Mouse (Mus musculus) CH12.LX (cell line): Measurements from ENCODE around the gene Ccdc97. TPM values are rescaled to one million over a fixed set of nuclear protein-coding genes. Genes with fewer than 3 reads are reported as not detected.

Experiments
- DNase-seq: peaks from one replicate; pipeline ENCODE4 v3.0.0-alpha.2; 2013; ENCODE audit errors: extremely low read depth
- H3K27ac ChIP-seq: 2 replicates; pipeline ENCODE4 v1.5.1; 2012; ENCODE audit warnings: low read depth, mild to moderate bottlenecking, control low read depth, moderate library complexity; ENCODE audit not compliant: insufficient read depth
- H3K27me3 ChIP-seq: replicated peaks from 2 replicates; pipeline ENCODE3; 2012; ENCODE audit warnings: inconsistent platforms
- H3K36me3 ChIP-seq, 2 experiments: replicated peaks in 1 of 2; 2 replicates each; pipeline versions ENCODE3 to v1.6.1; 2012; ENCODE audit warnings: inconsistent platforms in 1 of 2, low read length in 1 of 2, mild to moderate bottlenecking in 1 of 2, mixed read lengths in 1 of 2, moderate library complexity in 1 of 2; ENCODE audit not compliant: control insufficient read depth in 1 of 2, insufficient read depth in 1 of 2
- H3K4me1 ChIP-seq, 2 experiments: 2 replicates each; pipeline ENCODE4 v1.6.1; 2012; ENCODE audit warnings: inconsistent platforms in 1 of 2, moderate library complexity in 1 of 2; ENCODE audit not compliant: insufficient read depth in 2 of 2, control insufficient read depth in 1 of 2
- H3K4me2 ChIP-seq: 2 replicates; pipeline ENCODE4 v1.6.1; 2012; ENCODE audit warnings: low read depth, mild to moderate bottlenecking, control low read depth; ENCODE audit not compliant: poor library complexity, insufficient read depth, severe bottlenecking
- H3K4me3 ChIP-seq, 3 experiments: fragments of 150-350 bp in 1 of 3; sonication (generic) in 1 of 3; replicated peaks in 1 of 3; 2 replicates each; pipeline versions ENCODE3 to v1.5.1; 2011 to 2012; ENCODE audit warnings: low read depth in 2 of 3, low read length in 2 of 3, mild to moderate bottlenecking in 2 of 3, moderate library complexity in 2 of 3, control low read depth in 1 of 3, improper control_type of control experiment in 1 of 3, inconsistent platforms in 1 of 3, mixed read lengths in 1 of 3; ENCODE audit not compliant: poor library complexity in 1 of 3
- H3K79me2 ChIP-seq: replicated peaks from 2 replicates; pipeline ENCODE4 v1.6.1; 2012; ENCODE audit warnings: mild to moderate bottlenecking, moderate library complexity; ENCODE audit not compliant: control insufficient read depth, poor library complexity, insufficient read depth, severe bottlenecking; ENCODE audit errors: extremely low read depth
- H3K9ac ChIP-seq: 2 replicates; pipeline ENCODE4 v1.6.1; 2012; ENCODE audit warnings: low read depth, mild to moderate bottlenecking, control low read depth, moderate library complexity; ENCODE audit not compliant: insufficient read depth
- H3K9me3 ChIP-seq: replicated peaks from 2 replicates; pipeline ENCODE3; 2012; ENCODE audit warnings: low read length, inconsistent platforms, mixed read lengths
- JUN ChIP-seq: IDR thresholded peaks from 2 replicates; pipeline ENCODE4 v1.6.1; 2011; ENCODE audit warnings: low read depth, mild to moderate bottlenecking, low read length, improper control_type of control experiment, moderate library complexity; ENCODE audit not compliant: insufficient read depth
- JUND ChIP-seq: conservative IDR thresholded peaks from 2 replicates; pipeline ENCODE4 v1.6.1; 2011; ENCODE audit warnings: low read depth, low read length, improper control_type of control experiment
- MAFK ChIP-seq: IDR thresholded peaks from 2 replicates; pipeline ENCODE4 v1.6.1; 2011; ENCODE audit warnings: low read length, improper control_type of control experiment; ENCODE audit not compliant: insufficient replicate concordance
- MEF2A ChIP-seq: IDR thresholded peaks from 2 replicates; pipeline ENCODE4 v1.6.1; 2014; ENCODE audit warnings: low read depth, mild to moderate bottlenecking, inconsistent platforms, low read length, improper control_type of control experiment, borderline replicate concordance
- NRF1 ChIP-seq: IDR thresholded peaks from 2 replicates; pipeline ENCODE4 v1.6.1; 2014; ENCODE audit warnings: low read depth, mild to moderate bottlenecking, inconsistent platforms, low read length, improper control_type of control experiment, moderate library complexity
- RCOR1 ChIP-seq: conservative IDR thresholded peaks from 2 replicates; pipeline ENCODE4 v1.6.1; 2012; ENCODE audit warnings: low read depth, mild to moderate bottlenecking, inconsistent platforms, low read length, improper control_type of control experiment
- SMC3 ChIP-seq: IDR thresholded peaks from 2 replicates; pipeline ENCODE4 v1.6.1; 2011; ENCODE audit warnings: low read depth, low read length, improper control_type of control experiment
- UBTF ChIP-seq: IDR thresholded peaks from 2 replicates; pipeline ENCODE4 v1.6.1; 2012; ENCODE audit warnings: low read depth, mild to moderate bottlenecking, inconsistent platforms, low read length, improper control_type of control experiment, moderate library complexity
- USF1 ChIP-seq: IDR thresholded peaks from 2 replicates; pipeline ENCODE4 v1.6.1; 2014; ENCODE audit warnings: low read depth, mild to moderate bottlenecking, inconsistent platforms, low read length, improper control_type of control experiment
- ZMIZ1 ChIP-seq: IDR thresholded peaks from 2 replicates; pipeline ENCODE4 v1.6.1; 2012; ENCODE audit warnings: low read depth, mild to moderate bottlenecking, inconsistent platforms, low read length, improper control_type of control experiment
- dilution Hi-C: fragments of 300-500 bp; cut with MboI; formaldehyde crosslinking; loops from 2 replicates; pipeline ENCODE4 v1.14.3; 2020; ENCODE audit warnings: low sequenced_read_pairs; ENCODE audit not compliant: extremely low pct_unique_long_range_greater_than_20kb, extremely low pct_ligation_motif_present
- in situ Hi-C: fragments of 300-500 bp; cut with MboI; formaldehyde crosslinking; loops from 3 replicates; pipeline ENCODE4 v1.14.3; 2019; ENCODE audit warnings: low sequenced_read_pairs, low pct_ligation_motif_present, low pct_unique_long_range_greater_than_20kb, mixed read lengths
- polyA plus RNA-seq: library from polyadenylated mRNA; unstranded; fragments of >175 nt; gene quantifications from 2 replicates; pipeline ENCODE4 v1.2.1, GENCODE M21; 2012; ENCODE audit warnings: low read depth; ENCODE audit not compliant: insufficient read length
- total RNA-seq, 2 experiments: library from RNA; depleted of rRNA; stranded (reverse); fragments of 300-350 nt in 1 of 2; fragments of >200 nt in 1 of 2; gene quantifications; 2 replicates each; pipeline ENCODE4 v1.2.3; 2012 to 2014

Gene Ccdc97
- total and polyA plus RNA-seq, 3 experiments, result 5.7 to 44.8 (median 14.1) TPM

DNA sequence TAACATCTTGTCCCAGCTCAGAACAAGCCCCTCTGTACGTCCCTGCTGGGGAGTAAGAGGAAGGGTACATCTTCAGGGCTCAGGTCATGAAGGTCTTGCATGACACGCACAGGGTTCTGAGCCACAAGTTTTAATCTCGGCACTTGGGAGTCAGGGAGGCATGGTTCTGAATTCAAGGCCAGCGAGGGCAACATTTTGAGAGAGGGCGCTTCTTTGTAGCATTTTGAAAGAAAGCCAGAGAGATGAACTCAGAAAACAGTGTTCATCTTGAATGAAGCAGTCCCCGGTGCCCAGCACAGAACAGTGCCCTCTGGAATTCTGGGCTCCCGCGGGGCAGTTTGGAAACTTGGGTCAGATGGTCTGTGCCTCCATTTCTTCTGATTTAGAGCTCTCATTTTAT is 52.5 kb downstream of the Ccdc97 start:
- Histone ChIP-seq H3K27me3 (no peaks in the 10 kb centered on the region), H3K36me3 (peaks cover 73 to 98% of the 10 kb centered on the region in 2 experiments), H3K9ac (no peak overlapping the region), H3K9me3 (no peaks in the 10 kb centered on the region), H3K4me1 (peaks cover 0 to 4% of the 10 kb centered on the region in 2 experiments; a peak in 1 of 4 replicates)
- TF ChIP-seq ZMIZ1 (no peak), SMC3 (no peak), JUND (no peak), RCOR1 (no peak), MAFK (no peak), NRF1 (no peak), JUN (no peak), MEF2A (no peak), USF1 (no peak), UBTF (no peak)
- TF ChIP-seq, all 38 proteins: peak for 0
- in situ Hi-C loops, result no loop called here
- peaks cover 5% of the 10 kb centered on the region for H3K79me2 ChIP-seq
- no peak for DNase-seq
- dilution Hi-C loops, result no loop called here
- H3K4me2 ChIP-seq, result no peak overlapping the region
- no peak overlapping the region for H3K4me3 ChIP-seq
- H3K27ac ChIP-seq, result no peak overlapping the region

Other genes starting within 250 kb of the Ccdc97 start
- gene Ceacam1, start 241.5 kb downstream of the Ccdc97 start, total RNA-seq (2012; rRNA removed), result 3.1 TPM in 2 replicates
- 4.7 and 5.9 TPM in 2 replicates for gene Ceacam1, start 241.5 kb downstream of the Ccdc97 start, total RNA-seq (2014; rRNA removed)
- gene Ceacam1, start 241.5 kb downstream of the Ccdc97 start, polyA plus RNA-seq, result 19.2 and 25.1 TPM in 2 replicates
- gene Ceacam2, start 179.2 kb downstream of the Ccdc97 start, total RNA-seq (2012; rRNA removed), result 0.08 TPM in 1 of 2 replicates, not detected in the other
- gene Ceacam2, start 179.2 kb downstream of the Ccdc97 start, total RNA-seq (2014; rRNA removed), result not detected in 2 replicates
- 0.64 and 0.90 TPM in 2 replicates for gene Ceacam2, start 179.2 kb downstream of the Ccdc97 start, polyA plus RNA-seq
- not detected in 2 replicates for gene Erich4, start 103.2 kb downstream of the Ccdc97 start, total RNA-seq (2012; rRNA removed)
- not detected in 2 replicates for gene Erich4, start 103.2 kb downstream of the Ccdc97 start, total RNA-seq (2014; rRNA removed)
- not detected in 2 replicates for gene Erich4, start 103.2 kb downstream of the Ccdc97 start, polyA plus RNA-seq
- gene Dmac2, start 99.7 kb downstream of the Ccdc97 start, total RNA-seq (2012; rRNA removed), result 18.7 and 21.4 TPM in 2 replicates
- 19.8 and 20.6 TPM in 2 replicates for gene Dmac2, start 99.7 kb downstream of the Ccdc97 start, total RNA-seq (2014; rRNA removed)
- gene Dmac2, start 99.7 kb downstream of the Ccdc97 start, polyA plus RNA-seq, result 35.0 and 35.1 TPM in 2 replicates
- 0.21 TPM in 2 replicates for gene B3gnt8, start 92.4 kb downstream of the Ccdc97 start, total RNA-seq (2012; rRNA removed)
- not detected in 2 replicates for gene B3gnt8, start 92.4 kb downstream of the Ccdc97 start, total RNA-seq (2014; rRNA removed)
- 0.24 and 0.29 TPM in 2 replicates for gene B3gnt8, start 92.4 kb downstream of the Ccdc97 start, polyA plus RNA-seq
- 14.9 and 19.9 TPM in 2 replicates for gene Bckdha, start 60.1 kb downstream of the Ccdc97 start, total RNA-seq (2012; rRNA removed)
- 20.8 and 21.4 TPM in 2 replicates for gene Bckdha, start 60.1 kb downstream of the Ccdc97 start, total RNA-seq (2014; rRNA removed)
- 13.4 and 17.2 TPM in 2 replicates for gene Bckdha, start 60.1 kb downstream of the Ccdc97 start, polyA plus RNA-seq
- gene Exosc5, start 59.9 kb downstream of the Ccdc97 start, total RNA-seq (2012; rRNA removed), result 105 and 116 TPM in 2 replicates
- 114 and 123 TPM in 2 replicates for gene Exosc5, start 59.9 kb downstream of the Ccdc97 start, total RNA-seq (2014; rRNA removed)
- gene Exosc5, start 59.9 kb downstream of the Ccdc97 start, polyA plus RNA-seq, result 102 and 125 TPM in 2 replicates
- 0.17 and 0.55 TPM in 2 replicates for gene Tmem91, start 43.9 kb downstream of the Ccdc97 start, total RNA-seq (2012; rRNA removed)
- not detected in 2 replicates for gene Tmem91, start 43.9 kb downstream of the Ccdc97 start, total RNA-seq (2014; rRNA removed)
- 1.3 and 1.9 TPM in 2 replicates for gene Tmem91, start 43.9 kb downstream of the Ccdc97 start, polyA plus RNA-seq
- gene B9d2, start 38.3 kb downstream of the Ccdc97 start, total RNA-seq (2012; rRNA removed), result 13.1 and 15.8 TPM in 2 replicates
- 9.3 and 10.0 TPM in 2 replicates for gene B9d2, start 38.3 kb downstream of the Ccdc97 start, total RNA-seq (2014; rRNA removed)
- 21.2 and 23.8 TPM in 2 replicates for gene B9d2, start 38.3 kb downstream of the Ccdc97 start, polyA plus RNA-seq
- gene Tgfb1, start 32.1 kb downstream of the Ccdc97 start, total RNA-seq (2012; rRNA removed), result 25.9 and 28.8 TPM in 2 replicates
- gene Tgfb1, start 32.1 kb downstream of the Ccdc97 start, total RNA-seq (2014; rRNA removed), result 8.7 and 9.2 TPM in 2 replicates
- gene Tgfb1, start 32.1 kb downstream of the Ccdc97 start, polyA plus RNA-seq, result 104 and 109 TPM in 2 replicates
- gene Hnrnpul1, start 35.7 kb upstream of the Ccdc97 start, total RNA-seq (2012; rRNA removed), result 67.6 and 72.2 TPM in 2 replicates
- gene Hnrnpul1, start 35.7 kb upstream of the Ccdc97 start, total RNA-seq (2014; rRNA removed), result 44.7 and 52.6 TPM in 2 replicates
- gene Hnrnpul1, start 35.7 kb upstream of the Ccdc97 start, polyA plus RNA-seq, result 155 and 188 TPM in 2 replicates
- gene Axl, start 69.6 kb upstream of the Ccdc97 start, total RNA-seq (2012; rRNA removed), result 0.76 and 0.98 TPM in 2 replicates
- 0.15 and 0.19 TPM in 2 replicates for gene Axl, start 69.6 kb upstream of the Ccdc97 start, total RNA-seq (2014; rRNA removed)
- 0.96 and 1.6 TPM in 2 replicates for gene Axl, start 69.6 kb upstream of the Ccdc97 start, polyA plus RNA-seq
- 0.04 TPM in 1 of 2 replicates, not detected in the other for gene Cyp2s1, start 97.8 kb upstream of the Ccdc97 start, total RNA-seq (2012; rRNA removed)
- not detected in 2 replicates for gene Cyp2s1, start 97.8 kb upstream of the Ccdc97 start, total RNA-seq (2014; rRNA removed)
- gene Cyp2s1, start 97.8 kb upstream of the Ccdc97 start, polyA plus RNA-seq, result not detected in 2 replicates
- gene Cyp2b10, start 178.5 kb upstream of the Ccdc97 start, total RNA-seq (2012; rRNA removed), result not detected in 2 replicates
- not detected in 2 replicates for gene Cyp2b10, start 178.5 kb upstream of the Ccdc97 start, total RNA-seq (2014; rRNA removed)
- gene Cyp2b10, start 178.5 kb upstream of the Ccdc97 start, polyA plus RNA-seq, result not detected in 2 replicates